Comparison of ENCODE assay signal across 24 mouse cellular contexts in the genomic region with DNA sequence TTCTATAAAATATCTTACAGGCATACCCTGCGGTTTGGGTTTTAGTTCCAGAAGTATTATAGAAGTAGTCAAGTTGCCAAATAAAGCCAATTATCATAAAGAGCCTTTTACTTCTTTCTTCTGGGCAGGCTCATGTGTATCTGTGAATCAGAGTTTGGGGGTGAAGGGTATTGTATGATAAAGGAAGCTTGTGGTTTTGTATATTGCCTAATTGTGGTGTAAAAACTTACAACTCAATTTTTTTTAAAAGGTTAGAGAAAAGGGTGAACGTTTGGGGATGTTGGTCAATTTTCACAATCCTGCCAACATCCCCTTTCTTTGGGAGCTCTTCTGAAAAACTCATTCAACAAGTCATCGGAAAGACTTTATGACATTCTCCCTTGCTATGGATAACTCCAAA.
"Had no signal": no experiment of that assay in that cellular context is flagged by ENCODE, and none has a peak within 500 bp of the region (broad histone marks: within the 10 kb centered on the region; RNA-seq: fewer than 3 reads in every experiment).

No protein-coding gene starts in this region.

- H3K4me1 ChIP-seq: heart, embryonic 10.5 days; heart, embryonic 12.5 days; hindbrain, embryonic 10.5 days; hindbrain, embryonic 13.5 days; intestine, embryonic 15.5 days; limb, embryonic 13.5 days; limb, embryonic 15.5 days; liver, embryonic 12.5 days had no signal

- H3K4me2 ChIP-seq: heart, embryonic 12.5 days; hindbrain, embryonic 13.5 days; intestine, embryonic 15.5 days; limb, embryonic 13.5 days; limb, embryonic 15.5 days; liver, embryonic 12.5 days had no signal

- DNase-seq: gastrocnemius, postnatal 14 days; gastrocnemius, postnatal 36 days; heart, adult 18-20 months; heart, postnatal 10 days; heart, postnatal 4 days; kidney, adult 18-20 months; kidney, adult 8-10 months; kidney, postnatal 10 days; kidney, postnatal 25 days; kidney, postnatal 4 days; layer of hippocampus, postnatal 36 days; left cerebral cortex, postnatal 4 days had no signal

- H3K27ac ChIP-seq: heart, embryonic 10.5 days; hindbrain, embryonic 10.5 days; hindbrain, embryonic 13.5 days; intestine, embryonic 15.5 days; layer of hippocampus, adult 2 months; limb, embryonic 13.5 days; limb, embryonic 15.5 days; liver, embryonic 12.5 days had no signal

- H3K27me3 ChIP-seq: heart, embryonic 12.5 days; hindbrain, embryonic 13.5 days; intestine, embryonic 15.5 days; limb, embryonic 13.5 days; limb, embryonic 15.5 days; liver, embryonic 12.5 days had no signal

- ATAC-seq: hindbrain, embryonic 16.5 days; inflammation-experienced regulatory T-cells, adult 6 months; intestine, embryonic 15.5 days; intestine, postnatal 0 days; liver, embryonic 12.5 days had no signal

- H3K9ac ChIP-seq: heart, embryonic 12.5 days; hindbrain, embryonic 13.5 days; intestine, embryonic 15.5 days; limb, embryonic 13.5 days; limb, embryonic 15.5 days; liver, embryonic 12.5 days had no signal

- H3K4me3 ChIP-seq: heart, embryonic 10.5 days; heart, embryonic 12.5 days; hindbrain, embryonic 10.5 days; hindbrain, embryonic 13.5 days; intestine, embryonic 15.5 days; layer of hippocampus, adult 2 months; limb, embryonic 13.5 days; limb, embryonic 15.5 days; liver, embryonic 12.5 days had no signal

- H3K9me3 ChIP-seq: heart, embryonic 10.5 days; hindbrain, embryonic 13.5 days; intestine, embryonic 15.5 days; limb, embryonic 13.5 days; limb, embryonic 15.5 days had no signal

- H3K36me3 ChIP-seq: heart, embryonic 10.5 days; heart, embryonic 12.5 days; hindbrain, embryonic 10.5 days; hindbrain, embryonic 13.5 days; intestine, embryonic 15.5 days; limb, embryonic 13.5 days; limb, embryonic 15.5 days; liver, embryonic 12.5 days had no signal
